Mouse (Mus musculus) hematopoietic stem cell, adult 5-6 weeks (primary cell): ENCODE data around the gene Cnr2. TPM values are rescaled to one million over a fixed set of nuclear protein-coding genes. Genes with fewer than 3 reads are reported as not detected.

Source experiments
- ATAC-seq, 2 experiments: fragments of 125-278 bp in 1 of 2; replicated peaks in 1 of 2; 2 replicates each; pipeline ENCODE4 v1.8.0; 2016 to 2017; ENCODE audit warnings: inconsistent platforms in 2 of 2, mild to moderate bottlenecking in 2 of 2, moderate number of reproducible peaks in 2 of 2, low read depth in 1 of 2, moderate TSS enrichment in 1 of 2; ENCODE audit not compliant: low FRiP score in 2 of 2, poor library complexity in 2 of 2, severe bottlenecking in 2 of 2, insufficient read depth in 1 of 2, low TSS enrichment in 1 of 2
- total RNA-seq: library from RNA; stranded (forward); fragments of 172-1452, 232-1000 nt; gene quantifications from 2 replicates; pipeline ENCODE4 v1.2.3, GENCODE M21; 2017

Cnr2 gene
- total RNA-seq = 3.1 and 3.8 TPM in 2 replicates

GRCm38 (mm10) chr4:135895071-135895571 lies at the start of gene Cnr2:
Gene Cnr2, plus strand, starts transcription at chr4:135895394.
- ATAC-seq = peak; percentile 60 to 62

GRCm38 (mm10) chr4:135847581-135847980 lies 47.6 kb upstream of the Cnr2 start:
- no peak for ATAC-seq

GRCm38 (mm10) chr4:135850411-135851095 lies 44.6 kb upstream of the Cnr2 start:
- no peak; a peak in 1 of 4 replicates for ATAC-seq

- ATAC-seq = no peak
Observed at GRCm38 (mm10) chr4:135851942-135852341, 43.3 kb upstream of the Cnr2 start.

- ATAC-seq = no peak
Observed at GRCm38 (mm10) chr4:135853987-135854546, 41.1 kb upstream of the Cnr2 start.

- ATAC-seq = no peak
Observed at GRCm38 (mm10) chr4:135854630-135855029, 40.6 kb upstream of the Cnr2 start.

- ATAC-seq = no peak; a peak in 1 of 4 replicates
Observed at GRCm38 (mm10) chr4:135855080-135855479, 40.1 kb upstream of the Cnr2 start.

GRCm38 (mm10) chr4:135855536-135856222 lies 39.5 kb upstream of the Cnr2 start, which contains the start of gene Srsf10:
Gene Srsf10, plus strand, starts transcription at chr4:135855747.
- peak; percentile 74 to 81 for ATAC-seq

- ATAC-seq = no peak
Observed at GRCm38 (mm10) chr4:135856223-135857091, 38.7 kb upstream of the Cnr2 start.

GRCm38 (mm10) chr4:135857597-135858186 lies 37.5 kb upstream of the Cnr2 start:
- no peak for ATAC-seq

GRCm38 (mm10) chr4:135868996-135869395 lies 26.2 kb upstream of the Cnr2 start:
- no peak for ATAC-seq

GRCm38 (mm10) chr4:135870227-135871023 lies 24.8 kb upstream of the Cnr2 start:
- no peak for ATAC-seq

GRCm38 (mm10) chr4:135872015-135872414 lies 23.2 kb upstream of the Cnr2 start:
- ATAC-seq = no peak

- no peak for ATAC-seq
Observed at GRCm38 (mm10) chr4:135872589-135873391, 22.4 kb upstream of the Cnr2 start.

GRCm38 (mm10) chr4:135873526-135874202 lies 21.5 kb upstream of the Cnr2 start, which contains the start of gene Pnrc2:
Gene Pnrc2, minus strand, starts transcription at chr4:135873850.
- peak; percentile 44 to 68 for ATAC-seq
